Mouse (Mus musculus): Measurements from ENCODE around the gene Hpcal4.

The Hpcal4 gene

DNA sequence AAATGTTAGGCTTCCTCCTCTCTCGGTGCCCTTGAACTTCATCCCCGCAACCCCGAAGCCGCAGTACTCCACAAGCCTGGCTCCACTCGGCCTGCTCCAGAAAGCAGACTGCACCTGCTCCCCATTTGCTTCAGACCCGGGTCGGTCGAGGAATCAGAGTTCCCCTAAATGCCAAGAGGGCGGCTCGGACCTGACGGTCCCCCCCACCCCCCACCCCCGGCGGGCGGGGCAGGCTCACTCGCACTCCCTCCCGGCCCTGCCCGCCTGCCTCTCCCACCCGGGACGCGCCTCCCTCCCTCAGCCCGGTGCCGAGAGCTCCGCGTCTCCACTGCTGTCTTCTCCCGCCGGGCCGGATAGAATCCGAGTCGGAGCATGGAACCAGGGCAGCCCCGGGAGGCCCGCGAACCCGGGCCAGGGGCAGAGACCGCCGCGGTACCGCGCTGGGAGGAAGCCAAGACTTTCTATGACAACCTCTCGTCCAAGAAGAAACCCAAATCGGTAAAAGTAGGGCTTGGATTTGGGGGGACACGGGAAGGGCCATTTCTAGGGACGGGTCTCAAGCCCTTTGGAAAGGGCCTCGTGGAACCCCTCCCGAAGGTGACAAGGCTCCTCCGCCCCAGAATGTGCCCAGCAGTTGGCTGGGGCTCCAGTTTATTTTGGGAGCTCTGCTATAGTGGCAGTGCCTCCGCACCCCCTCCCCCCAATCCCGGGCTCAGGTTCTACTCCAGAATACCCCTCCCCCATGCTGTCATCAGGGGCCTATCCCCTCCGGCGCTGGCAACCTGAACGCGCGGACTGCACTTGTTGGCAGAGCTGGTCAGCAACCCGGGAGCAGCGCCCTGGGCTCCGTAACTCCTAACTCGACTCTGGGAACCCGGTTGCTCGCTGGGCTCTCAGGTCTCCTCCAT, 18.4 kb downstream of the Hpcal4 start, which contains the start of gene Nt5c1a:
Gene Nt5c1a (plus strand): TSS at position 319 of the 908 bp plus-strand sequence.
- no peak for DNase-seq (ENCODE audit: low read depth)

GRCm38 (mm10) chr4:123202094-123202420, 19.0 kb downstream of the Hpcal4 start:
- DNase-seq (ENCODE audit: low read depth), result no peak

DNA sequence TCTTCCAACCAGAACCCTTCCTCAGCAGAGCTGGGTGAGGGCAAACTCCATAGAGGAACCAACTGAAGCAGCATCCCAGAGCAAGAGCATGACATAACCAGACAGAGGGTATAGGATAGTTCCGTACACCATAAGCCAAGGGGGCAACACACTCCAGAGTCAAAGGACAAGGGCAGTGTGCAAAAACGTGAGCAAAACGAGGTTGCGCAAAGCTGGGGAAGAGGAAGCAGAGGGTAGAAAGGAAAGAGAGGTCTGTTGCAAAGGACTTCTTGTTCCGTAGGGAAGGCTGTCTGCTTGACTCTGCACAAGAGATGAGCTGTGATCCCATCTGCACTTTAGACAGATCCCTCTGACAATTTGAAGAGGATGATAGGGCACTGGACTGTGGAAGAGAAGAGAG, 24.3 kb downstream of the Hpcal4 start:
- no peak for DNase-seq (ENCODE audit: low read depth)

GRCm38 (mm10) chr4:123210996-123211395, 28.0 kb downstream of the Hpcal4 start:
- DNase-seq (ENCODE audit: low read depth), result no peak

DNA sequence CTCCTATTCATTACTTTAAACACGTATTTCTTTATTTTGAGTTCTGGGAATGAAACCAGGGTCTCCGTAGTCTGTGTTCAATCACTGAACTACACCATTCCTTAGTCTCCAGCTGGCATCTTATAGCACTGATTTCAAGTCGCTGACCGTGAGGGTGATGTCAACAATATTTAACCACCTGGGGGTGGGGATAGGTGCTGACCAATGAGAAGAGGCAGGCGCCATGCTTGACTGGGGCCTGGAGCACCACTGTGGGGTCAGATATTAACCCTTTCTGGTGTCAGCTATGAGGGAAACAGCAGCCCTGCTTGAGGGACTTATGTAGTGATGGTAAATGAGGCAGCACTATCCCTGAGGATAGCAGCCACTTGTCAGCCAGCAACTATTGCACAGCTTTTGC, 28.4 kb downstream of the Hpcal4 start:
- no peak for DNase-seq (ENCODE audit: low read depth)

GRCm38 (mm10) chr4:123212330-123212729, 29.3 kb downstream of the Hpcal4 start:
- DNase-seq (ENCODE audit: low read depth), result no peak

- DNase-seq (ENCODE audit: low read depth), result no peak
Measured at GRCm38 (mm10) chr4:123213975-123214374, 30.9 kb downstream of the Hpcal4 start.

DNA sequence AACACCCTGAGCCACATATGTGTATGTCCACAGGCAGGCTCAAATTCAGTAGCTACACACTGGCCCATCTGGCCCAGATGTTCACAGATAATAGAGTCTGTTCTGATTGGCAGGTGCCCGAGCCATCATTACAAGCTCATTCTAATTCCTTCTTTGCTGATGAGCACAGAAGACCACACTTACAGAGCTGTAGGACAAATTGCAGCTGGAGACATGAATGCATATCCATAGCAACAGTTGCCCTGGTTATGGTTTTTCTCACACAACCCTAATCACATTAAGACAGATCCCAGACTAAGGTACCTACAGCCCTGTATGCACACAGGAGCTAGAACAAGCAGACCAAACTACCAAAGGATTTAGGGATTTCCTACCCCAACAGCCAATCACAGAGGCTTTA, 32.3 kb downstream of the Hpcal4 start:
- DNase-seq (ENCODE audit: low read depth), result no peak

DNA sequence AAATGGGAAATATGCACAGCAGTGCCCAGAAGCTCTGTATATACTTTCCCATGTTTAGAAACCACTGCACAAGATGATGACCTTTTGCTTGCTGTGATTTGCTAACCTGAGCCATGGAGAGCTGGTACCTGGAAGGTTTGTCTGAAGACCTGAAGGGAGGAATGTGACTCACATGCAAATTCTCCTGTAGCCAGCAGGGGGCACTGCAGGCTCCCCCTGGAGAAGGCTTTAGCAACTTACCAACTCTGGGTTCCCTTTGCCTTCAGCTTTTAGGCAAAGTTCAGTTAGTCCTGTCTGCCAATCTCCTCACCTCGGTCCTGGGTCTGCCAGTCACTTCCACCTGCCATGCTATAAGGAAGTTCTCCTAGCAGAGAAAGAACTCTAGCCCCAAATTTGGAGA, 33.8 kb downstream of the Hpcal4 start:
- DNase-seq (ENCODE audit: low read depth), result peak; percentile 60

GRCm38 (mm10) chr4:123219720-123220357, 36.8 kb downstream of the Hpcal4 start:
- DNase-seq (ENCODE audit: low read depth), result peak; percentile 57

DNA sequence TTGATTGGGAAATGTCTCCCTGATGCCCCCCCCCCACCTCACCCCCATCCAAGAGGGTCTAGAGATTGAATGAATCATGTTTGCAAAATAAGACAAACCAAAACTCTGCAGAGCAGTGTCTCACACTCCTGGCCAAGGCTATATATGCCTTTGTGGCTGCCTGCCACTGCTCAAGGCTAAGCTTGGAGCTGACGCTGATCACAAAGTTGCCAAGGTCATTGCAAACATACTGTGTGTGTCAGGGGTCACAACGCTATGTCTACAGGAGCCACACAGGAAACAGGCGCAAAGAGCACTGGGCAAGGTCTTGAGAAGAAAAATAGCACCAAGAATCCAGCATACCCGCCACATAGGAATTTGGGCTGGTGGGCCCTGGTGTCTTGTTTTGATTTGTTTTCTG, 37.6 kb downstream of the Hpcal4 start:
- DNase-seq (ENCODE audit: low read depth), result no peak

- DNase-seq (ENCODE audit: low read depth), result peak; percentile 40
Measured at GRCm38 (mm10) chr4:123223309-123223708, 40.3 kb downstream of the Hpcal4 start.

DNA sequence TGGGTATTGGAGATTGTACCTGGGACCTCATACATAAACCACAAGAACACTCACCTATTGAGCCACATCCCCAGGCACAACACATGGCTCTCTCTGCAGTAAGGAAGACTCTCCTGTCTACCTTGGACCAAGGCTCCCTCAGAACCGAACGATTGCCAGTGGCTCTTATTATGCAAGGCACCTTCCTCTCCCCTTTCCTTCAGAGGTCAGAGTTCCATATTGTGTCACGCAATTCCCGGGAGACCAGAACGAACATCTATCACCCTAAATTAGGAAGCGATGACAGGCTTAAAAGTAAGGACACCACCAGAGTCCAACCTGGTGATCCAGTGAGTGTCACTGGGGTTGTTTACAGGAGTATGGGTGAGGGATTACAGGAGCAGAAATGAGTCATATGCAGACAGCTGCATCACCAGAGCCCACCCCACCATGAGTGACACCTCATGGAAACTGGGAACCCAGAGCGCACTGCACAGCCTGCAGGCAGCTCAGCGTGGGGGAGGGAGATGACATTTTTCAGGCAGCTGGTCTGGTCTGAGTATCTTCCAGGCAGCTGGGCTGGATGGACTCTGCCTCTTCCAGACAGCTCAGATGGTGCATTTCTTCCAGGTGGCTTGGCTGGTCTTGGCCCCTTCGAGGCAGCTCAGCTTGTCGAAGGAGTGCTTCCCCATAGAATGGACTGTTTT, 42.8 kb downstream of the Hpcal4 start:
- no peak for DNase-seq (ENCODE audit: low read depth)

- DNase-seq (ENCODE audit: low read depth), result no peak
Measured at GRCm38 (mm10) chr4:123227707-123228106, 44.7 kb downstream of the Hpcal4 start.

DNA sequence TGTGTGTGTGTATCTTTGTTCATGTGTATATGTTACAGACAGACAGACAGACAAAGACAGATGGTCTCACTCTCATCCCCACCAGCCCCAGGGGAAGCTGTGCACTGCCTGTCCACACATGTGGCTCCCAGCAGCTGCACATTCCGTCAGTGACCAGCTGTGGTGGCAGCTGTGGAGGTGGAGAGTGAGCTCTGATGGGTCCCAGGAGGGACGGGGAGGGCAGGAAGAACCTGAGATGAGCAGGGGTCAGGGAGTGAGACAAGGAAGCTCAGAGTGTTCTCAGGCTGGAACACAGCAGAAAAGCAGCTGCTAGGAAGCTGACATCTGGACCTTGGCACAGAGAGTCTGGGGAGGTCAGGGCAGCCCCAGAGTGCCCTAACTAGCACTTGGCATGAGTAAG, 45.2 kb downstream of the Hpcal4 start:
- DNase-seq (ENCODE audit: low read depth), result no peak

DNA sequence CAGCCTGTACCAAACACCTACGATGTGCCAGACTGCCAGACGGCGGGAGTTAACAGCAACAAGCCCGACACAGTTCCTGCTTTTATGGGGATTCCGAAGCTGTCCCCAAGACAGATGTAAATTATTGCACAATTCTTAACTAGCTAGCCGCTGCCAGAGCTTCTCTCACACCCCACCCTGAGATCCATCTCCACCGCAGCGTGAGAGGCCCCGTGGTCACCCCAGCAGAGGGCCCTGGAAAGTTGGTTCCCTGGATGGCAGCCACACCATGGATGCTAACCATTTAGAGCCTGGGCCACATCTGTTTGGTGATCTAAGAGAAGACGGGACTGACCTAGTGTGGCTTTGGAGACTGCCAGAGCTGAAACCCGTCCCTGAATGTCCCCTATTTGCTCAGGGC, 46.1 kb downstream of the Hpcal4 start:
- DNase-seq (ENCODE audit: low read depth), result no peak

DNA sequence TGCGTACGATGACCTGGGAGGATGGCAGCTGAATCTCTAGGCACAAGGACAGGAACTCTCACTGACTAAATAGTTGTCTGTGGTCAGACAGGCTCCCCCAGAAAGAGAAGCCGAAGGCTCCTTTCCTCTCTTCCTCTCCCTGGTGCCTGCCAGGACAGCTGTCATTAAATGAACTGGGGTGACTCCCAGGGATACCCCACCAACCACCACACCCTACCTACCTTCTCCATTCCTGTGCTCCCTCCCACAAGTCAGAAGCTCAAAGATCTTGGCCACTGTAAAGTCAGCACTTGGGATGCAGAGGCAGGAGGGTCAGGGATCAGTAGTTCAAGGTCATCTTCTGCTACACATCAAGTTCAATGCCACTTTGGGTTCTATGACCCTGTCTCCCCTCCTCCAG, 49.8 kb downstream of the Hpcal4 start:
- DNase-seq (ENCODE audit: low read depth), result no peak

- peak; percentile 18 for DNase-seq (ENCODE audit: low read depth)
Measured at GRCm38 (mm10) chr4:123233492-123234084, 50.6 kb downstream of the Hpcal4 start, which contains the start of gene Heyl. Heyl (plus strand) TSS chr4:123233556.

DNA sequence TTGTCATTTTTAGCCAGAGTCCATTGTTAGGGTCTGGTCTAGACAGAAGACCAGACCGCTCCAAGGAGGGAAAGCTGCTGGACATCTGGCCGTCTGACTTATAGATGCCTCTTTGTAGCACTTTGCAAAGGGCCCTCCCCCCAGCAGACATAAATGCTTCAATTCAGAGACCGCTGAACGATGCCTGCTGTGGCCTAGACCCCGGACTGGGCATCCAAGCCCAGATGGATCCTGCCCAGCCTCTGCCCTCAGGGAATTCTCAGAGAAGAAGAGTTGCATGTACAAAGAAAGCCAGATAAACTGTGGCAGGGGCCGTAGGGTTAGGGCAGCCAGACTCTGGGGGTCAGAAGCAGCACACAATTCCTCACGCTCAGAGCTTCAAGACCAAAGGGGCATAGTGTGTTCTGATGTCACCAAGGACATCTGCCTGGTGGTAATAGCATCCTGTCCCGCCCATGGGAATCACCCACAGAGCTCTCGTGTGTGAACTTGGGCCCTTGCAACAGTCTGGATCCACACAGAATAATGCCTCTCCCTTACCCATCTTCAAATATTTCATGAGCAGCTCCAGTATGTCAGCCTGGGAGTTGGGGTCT, 52.9 kb downstream of the Hpcal4 start:
- no peak for DNase-seq (ENCODE audit: low read depth)

DNA sequence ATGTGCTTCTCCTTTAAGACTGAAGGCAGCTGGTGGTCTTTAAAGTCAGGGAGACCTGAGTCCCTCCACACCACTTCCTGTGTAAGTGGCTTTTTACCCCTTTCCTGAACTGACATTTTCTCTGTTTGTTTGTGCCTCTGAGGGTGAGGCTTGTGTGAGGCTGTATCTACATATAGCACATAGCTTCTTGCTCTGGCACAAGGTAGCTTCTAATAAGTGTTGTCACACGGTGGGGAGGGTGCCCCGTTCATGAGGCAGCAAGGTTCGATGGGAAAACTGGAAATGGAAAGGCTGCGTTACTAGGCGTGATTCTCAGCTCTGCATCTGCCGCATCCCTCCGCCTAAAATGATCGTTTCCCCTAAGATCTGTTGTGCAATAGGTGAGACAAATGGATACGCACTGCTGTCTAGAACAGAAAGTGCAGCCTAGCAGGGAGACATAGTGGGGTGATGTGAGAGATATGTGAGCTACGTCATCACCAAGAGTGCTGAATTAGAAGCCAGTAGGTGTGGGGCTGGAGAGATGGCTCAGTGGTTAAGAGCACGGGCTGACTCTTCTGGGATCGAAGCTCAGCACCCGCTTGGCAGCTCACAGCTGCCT, 53.5 kb downstream of the Hpcal4 start:
- no peak for DNase-seq (ENCODE audit: low read depth)

GRCm38 (mm10) chr4:123237386-123238266, 54.6 kb downstream of the Hpcal4 start:
- no peak for DNase-seq (ENCODE audit: low read depth)
